Mouse (Mus musculus): ENCODE measurements around the gene Sde2.
A peak's percentile ranks its signal among the peaks of the same experiment; 100 is the strongest.
"Not testable (repeated sequence)": the region's sequence is repeated elsewhere in the genome, so short reads cannot be mapped to it uniquely, and the experiment has no call there.

Sde2 gene

GRCm38 (mm10) chr1:180888556-180889042 is 37.7 kb downstream of the Sde2 start:
- DNase-seq = peak; percentile 97

GRCm38 (mm10) chr1:180889172-180889571 is 38.2 kb downstream of the Sde2 start:
- no peak for DNase-seq

DNA sequence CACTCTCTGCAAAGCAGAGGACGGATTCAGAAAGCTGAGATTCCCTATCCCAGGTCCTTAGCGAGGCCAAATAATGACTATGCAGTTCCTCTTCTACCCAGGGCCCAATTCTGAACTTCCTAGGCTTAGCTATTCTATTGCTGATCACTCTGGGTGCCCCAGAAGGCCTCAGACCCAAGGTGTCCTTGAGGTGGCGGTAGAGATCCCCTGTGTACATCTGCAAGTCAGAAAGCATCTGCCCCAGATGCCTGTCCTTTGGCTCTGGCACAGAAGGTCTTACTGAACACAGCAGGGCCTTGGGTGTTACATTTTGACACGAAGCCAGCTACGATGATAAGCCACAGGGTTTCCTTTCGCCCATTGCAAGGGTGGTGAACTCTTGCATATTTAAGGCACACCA is 38.9 kb downstream of the Sde2 start:
- DNase-seq = peak; percentile 52

DNA sequence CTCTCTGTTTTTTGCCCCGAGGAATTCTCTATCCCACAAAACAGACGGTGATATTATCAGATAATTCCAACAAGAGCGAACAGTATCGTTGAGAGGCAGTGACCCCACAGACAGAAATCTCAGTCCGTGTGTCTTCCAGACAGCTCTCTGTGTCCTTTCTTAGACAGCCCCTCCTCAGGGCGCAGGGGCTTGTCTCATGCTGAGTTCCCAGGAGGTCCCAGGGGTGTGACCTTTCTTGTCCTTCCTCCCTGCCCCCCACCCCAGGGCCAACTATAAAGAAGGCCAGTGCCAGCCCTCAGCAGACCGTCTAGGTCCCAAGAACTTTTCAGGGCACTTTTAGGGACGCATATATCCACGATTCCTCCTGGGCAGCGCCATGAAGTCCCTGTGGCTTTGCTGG is 41.9 kb downstream of the Sde2 start, which contains the start of gene Lefty2:
Gene Lefty2 (plus strand): TSS at position 301 of the 400 bp plus-strand sequence.
- DNase-seq = no peak

- not testable (repeated sequence) for DNase-seq
These were observed 43.4 kb downstream of the Sde2 start for GRCm38 (mm10) chr1:180894088-180894987.

GRCm38 (mm10) chr1:180901107-180901506 is 50.2 kb downstream of the Sde2 start:
- peak; percentile 62 for DNase-seq

DNA sequence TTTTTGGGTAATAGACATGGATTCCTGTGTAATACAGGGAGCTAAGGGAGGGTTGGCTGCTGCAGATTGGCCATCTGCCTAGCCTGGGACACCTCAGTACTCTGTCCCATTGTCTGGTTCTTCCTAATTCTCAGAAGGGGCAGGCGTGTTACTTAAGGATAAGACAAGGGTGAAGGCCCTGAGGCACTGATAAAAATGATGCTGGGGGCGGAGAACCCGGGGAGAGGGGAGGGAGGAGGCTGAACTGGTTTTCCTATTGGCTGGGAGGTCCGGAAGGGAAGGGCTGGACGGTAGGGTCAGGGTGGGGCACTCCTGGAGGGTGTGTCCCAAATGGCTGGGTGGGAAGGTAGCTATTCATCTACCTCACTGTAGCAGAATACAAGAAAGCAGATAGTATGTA is 52.0 kb downstream of the Sde2 start:
- DNase-seq = no peak

- no peak for DNase-seq
These were observed 52.7 kb downstream of the Sde2 start for GRCm38 (mm10) chr1:180903666-180904038.

GRCm38 (mm10) chr1:180904039-180904814 is 53.3 kb downstream of the Sde2 start, which contains the start of gene Pycr2:
TSS of gene Pycr2 (plus strand) at chr1:180904293.
- peak; percentile 96 for DNase-seq

DNA sequence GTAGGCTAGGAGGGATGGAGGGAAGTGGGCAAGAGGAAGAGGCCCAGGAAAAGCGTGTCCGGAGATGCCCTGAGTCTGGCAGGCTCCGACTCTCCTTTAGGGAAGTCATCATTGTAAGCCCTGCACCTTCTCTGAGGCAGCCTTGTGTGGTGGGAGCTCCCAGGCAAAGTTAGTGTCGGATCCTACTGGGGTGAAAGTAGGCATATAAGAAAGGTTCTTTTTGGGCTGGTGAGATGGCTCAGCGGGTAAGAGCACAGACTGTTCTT is 53.8 kb downstream of the Sde2 start:
- DNase-seq = peak; percentile 7

DNA sequence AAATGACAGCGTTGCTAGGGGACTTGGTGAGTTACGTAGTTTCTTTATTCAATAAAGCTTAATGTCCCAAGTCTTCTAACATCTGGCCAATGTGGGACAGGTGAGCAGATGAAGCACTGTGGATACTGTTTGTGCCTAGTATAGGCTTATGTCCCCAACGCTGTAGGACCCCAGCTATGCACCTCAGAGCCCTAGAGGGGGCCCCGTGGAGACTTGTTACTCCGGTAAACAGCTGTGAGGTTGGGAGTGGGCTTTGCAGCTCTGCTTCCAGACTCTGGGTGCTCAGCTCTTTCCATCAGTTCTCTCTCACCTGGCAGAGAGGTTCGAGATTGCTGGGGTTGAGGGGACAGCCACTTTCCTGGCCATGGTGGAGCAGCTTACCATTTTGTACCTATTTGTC is 54.4 kb downstream of the Sde2 start:
- DNase-seq = no peak

DNA sequence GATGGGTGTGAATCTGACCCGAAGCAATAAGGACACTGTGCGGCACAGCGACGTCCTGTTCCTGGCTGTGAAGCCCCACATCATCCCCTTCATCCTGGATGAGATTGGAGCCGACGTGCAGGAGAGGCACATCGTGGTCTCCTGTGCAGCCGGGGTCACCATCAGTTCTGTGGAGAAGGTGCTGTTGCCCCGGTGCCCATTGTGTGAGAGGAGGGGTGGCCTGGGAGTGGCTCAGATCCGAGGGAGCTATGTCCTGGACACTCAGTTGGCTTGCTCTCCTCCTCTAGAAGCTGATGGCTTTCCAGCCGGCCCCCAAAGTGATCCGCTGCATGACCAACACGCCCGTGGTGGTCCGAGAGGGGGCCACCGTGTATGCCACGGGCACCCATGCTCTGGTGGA is 54.9 kb downstream of the Sde2 start:
- DNase-seq = no peak

DNA sequence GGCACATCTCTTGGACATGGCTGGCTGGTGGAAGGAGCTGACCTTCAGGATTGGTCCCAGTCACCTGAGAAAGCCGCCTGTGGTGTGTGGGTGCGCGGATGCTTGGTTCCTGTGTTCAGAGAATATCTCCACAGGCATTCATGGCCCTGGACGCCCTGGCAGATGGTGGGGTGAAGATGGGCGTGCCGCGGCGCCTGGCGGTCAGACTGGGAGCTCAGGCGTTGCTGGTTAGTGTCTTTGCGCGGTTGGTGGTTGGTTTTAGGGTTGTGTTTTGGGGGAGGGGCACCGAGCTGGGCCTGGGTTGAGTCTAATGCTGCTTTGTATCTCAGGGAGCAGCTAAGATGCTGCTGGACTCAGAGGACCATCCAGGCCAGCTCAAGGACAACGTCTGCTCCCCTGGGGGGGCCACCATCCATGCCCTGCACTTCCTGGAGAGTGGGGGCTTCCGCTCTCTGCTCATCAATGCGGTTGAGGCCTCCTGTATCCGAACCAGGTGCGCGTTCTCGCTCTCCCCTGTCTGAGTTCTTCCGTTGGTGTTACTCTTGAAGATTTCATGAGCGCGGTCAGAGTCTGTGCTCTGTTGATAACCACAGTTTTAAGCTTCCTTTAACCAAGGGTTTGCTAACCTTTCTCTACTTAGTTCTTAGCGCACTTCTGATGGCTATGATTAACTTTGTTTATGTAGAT is 55.7 kb downstream of the Sde2 start:
- no peak for DNase-seq

GRCm38 (mm10) chr1:180911138-180911537 is 60.2 kb downstream of the Sde2 start:
- DNase-seq = peak; percentile 15

DNA sequence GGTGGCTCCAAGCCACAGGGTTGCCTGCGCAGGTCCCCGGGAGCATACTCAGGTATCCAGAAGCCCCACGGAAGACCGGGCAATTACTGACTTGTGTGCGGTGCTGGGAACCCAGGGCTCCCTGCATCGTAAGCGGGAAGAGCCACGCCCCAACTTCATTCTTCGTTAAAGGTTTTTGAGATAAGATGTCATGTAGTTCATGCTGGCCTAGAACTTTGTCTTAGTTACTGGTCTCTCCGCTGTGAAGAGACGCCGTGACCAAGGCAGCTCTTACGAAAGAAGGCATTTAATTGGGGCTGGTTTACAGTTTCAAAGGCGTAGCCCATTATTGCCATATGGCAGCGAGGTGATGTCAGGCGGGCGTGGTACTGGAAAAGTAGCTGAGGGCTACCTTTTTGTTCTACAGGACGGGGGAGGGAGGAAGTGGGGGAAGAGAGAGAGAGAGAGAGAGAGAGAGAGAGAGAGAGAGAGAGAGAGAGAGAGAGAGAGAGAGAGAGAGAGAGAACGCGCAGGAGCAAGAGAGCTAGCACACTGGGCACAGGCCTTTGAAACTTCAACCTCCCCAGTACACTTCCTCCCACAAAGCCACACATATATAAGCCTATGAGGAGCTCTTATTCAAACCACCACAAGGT is 60.8 kb downstream of the Sde2 start:
- DNase-seq = peak; percentile 42

DNA sequence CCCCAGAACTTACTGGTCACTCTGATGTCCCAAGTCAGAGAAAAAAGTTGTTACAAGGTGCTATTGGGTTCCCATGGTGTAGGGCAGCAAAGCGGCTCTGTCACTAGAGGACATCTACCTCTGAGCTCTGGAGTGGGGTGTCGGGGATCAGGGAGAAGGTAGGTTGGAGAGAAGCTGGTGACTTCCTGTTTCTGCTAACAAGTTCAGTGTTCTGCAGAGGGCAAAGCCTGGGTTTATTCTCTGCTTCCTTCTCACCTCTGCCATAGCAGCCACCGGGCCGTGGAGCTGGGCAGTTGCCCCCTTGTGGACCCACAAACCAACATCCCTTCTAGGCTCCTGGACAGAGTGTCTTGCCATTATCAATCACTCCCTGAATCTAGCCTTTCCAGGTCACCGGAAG is 61.9 kb downstream of the Sde2 start:
- no peak for DNase-seq

DNA sequence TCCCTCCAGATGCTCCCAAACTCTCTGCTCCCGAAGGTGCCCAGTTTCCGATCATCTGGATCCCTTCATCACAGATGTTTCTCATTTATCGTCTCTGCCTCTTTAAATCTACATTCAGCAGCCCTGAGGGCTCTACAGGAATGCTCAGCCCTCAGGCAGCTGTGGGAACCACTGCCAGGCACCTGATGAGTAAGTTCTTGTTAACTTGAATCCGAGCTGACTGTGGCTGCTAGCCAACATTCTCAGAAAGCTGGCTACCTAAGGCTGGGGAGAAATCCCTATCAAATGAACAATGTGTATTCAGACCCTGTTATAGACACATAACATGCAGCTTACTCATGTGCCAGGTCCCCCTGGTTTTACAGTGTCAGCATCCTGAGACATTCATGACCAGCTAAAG is 62.9 kb downstream of the Sde2 start:
- no peak for DNase-seq

DNA sequence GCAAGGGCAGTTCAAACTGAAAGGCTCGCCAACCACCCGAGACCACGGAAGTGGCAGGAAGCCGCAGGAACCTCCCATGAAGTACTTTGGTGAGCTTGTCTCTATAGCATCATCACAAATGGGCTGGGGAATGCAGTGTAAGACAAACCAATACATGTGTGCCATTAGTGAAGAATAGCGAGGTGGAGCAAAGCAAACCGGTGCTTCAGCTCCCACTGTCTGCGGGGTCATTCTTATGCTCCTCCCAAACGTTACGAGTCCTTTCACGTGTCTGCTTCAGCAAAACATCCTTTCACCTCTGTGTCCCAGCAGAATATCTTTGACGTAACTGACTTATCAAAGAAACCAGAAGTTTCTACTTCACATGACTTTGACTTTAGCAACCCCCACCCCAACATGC is 65.5 kb downstream of the Sde2 start:
- DNase-seq = no peak

GRCm38 (mm10) chr1:180917053-180917452 is 66.1 kb downstream of the Sde2 start:
- DNase-seq = no peak
